Mouse (Mus musculus) embryonic facial prominence, embryonic 13.5 days (tissue): ENCODE measurements around the gene Rcl1. TPM values are rescaled to one million over a fixed set of nuclear protein-coding genes. Genes with fewer than 3 reads are reported as not detected.
A peak's percentile ranks its signal among the peaks of the same experiment; 100 is the strongest.

ENCODE experiments used
- ATAC-seq: fragments of 200-750 bp; cut with Nextera tagmentation; 2 replicates; pipeline ENCODE4 v1.8.0; 2017; ENCODE audit warnings: low read depth; ENCODE audit not compliant: insufficient number of reproducible peaks, insufficient read depth, low FRiP score, low TSS enrichment
- H3K27ac ChIP-seq: fragments of 300-500 bp; sonication (generic); 2 replicates; pipeline ENCODE4 v1.5.1; 2015; ENCODE audit warnings: moderate library complexity, mild to moderate bottlenecking, inconsistent platforms
- H3K27me3 ChIP-seq: fragments of 300-500 bp; sonication (generic); 2 replicates; pipeline ENCODE4 v1.6.1; 2015; ENCODE audit warnings: mild to moderate bottlenecking, inconsistent platforms
- H3K36me3 ChIP-seq: fragments of 300-500 bp; sonication (generic); 2 replicates; pipeline ENCODE4 v1.6.1; 2015; ENCODE audit warnings: mild to moderate bottlenecking, inconsistent platforms
- H3K4me1 ChIP-seq: fragments of 300-500 bp; sonication (generic); 2 replicates; pipeline ENCODE4 v1.6.1; 2015; ENCODE audit warnings: inconsistent platforms
- H3K4me2 ChIP-seq: fragments of 300-500 bp; sonication (generic); 2 replicates; pipeline ENCODE4 v1.6.1; 2015; ENCODE audit warnings: moderate library complexity, mild to moderate bottlenecking, inconsistent platforms
- H3K4me3 ChIP-seq: fragments of 300-500 bp; sonication (generic); 2 replicates; pipeline ENCODE4 v1.5.1; 2015; ENCODE audit warnings: mild to moderate bottlenecking, inconsistent platforms
- H3K9ac ChIP-seq: fragments of 300-500 bp; sonication (generic); 2 replicates; pipeline ENCODE4 v1.6.1; 2015; ENCODE audit warnings: mild to moderate bottlenecking, inconsistent platforms
- H3K9me3 ChIP-seq: fragments of 300-500 bp; sonication (generic); 2 replicates; pipeline ENCODE4 v1.6.1; 2016; ENCODE audit warnings: inconsistent platforms
- WGBS: fragments of 180-500 bp; shearing (Covaris S2); methylation state at CpG from one replicate; pipeline ENCODE4 v1.1.7; 2015; ENCODE audit warnings: mixed read lengths; 5-methylcytosine and 5-hydroxymethylcytosine counted together
- polyA plus RNA-seq: library from polyadenylated mRNA; unstranded; fragments of >200 nt; fragmentation: Nextera tagmentation; extraction: Ambion mirVana; gene quantifications from 2 replicates; pipeline ENCODE4 v1.2.1, GENCODE M21; 2015

The Rcl1 gene
- polyA plus RNA-seq: 60.4 and 67.0 TPM in 2 replicates

GRCm38 (mm10) chr19:29100874-29101542 is at the start of gene Rcl1:
Gene Rcl1 (plus strand): TSS chr19:29101375.
- Histone ChIP-seq H3K27me3 (no peaks in the 10 kb centered on the region), H3K27ac (peak within 1 kb of the TSS; percentile 78), H3K4me3 (peak within 1 kb of the TSS; percentile 95), H3K9ac (peak within 1 kb of the TSS; percentile 82), H3K4me1 (peaks cover 9% of the 10 kb centered on the region), H3K9me3 (no peaks in the 10 kb centered on the region), H3K4me2 (peak within 1 kb of the TSS; percentile 81), H3K36me3 (no peaks in the 10 kb centered on the region)
- under 1% methylated on average over 57 of the region's 58 CpGs for WGBS
- ATAC-seq: peak; percentile 100

- H3K27ac ChIP-seq: no peak overlapping the region
- H3K4me2 ChIP-seq: no peak overlapping the region
- H3K4me1 ChIP-seq: peaks cover 13% of the 10 kb centered on the region; the same call in 1 of the 2 replicates
- WGBS: 89% methylated on average over 12 of the region's 12 CpGs
- no peaks in the 10 kb centered on the region for H3K27me3 ChIP-seq
- no peak overlapping the region for H3K9ac ChIP-seq
- H3K4me3 ChIP-seq: no peak overlapping the region
- no peaks in the 10 kb centered on the region for H3K9me3 ChIP-seq
- H3K36me3 ChIP-seq: no peaks in the 10 kb centered on the region
- ATAC-seq: no peak
These were observed 48.4 kb upstream of the Rcl1 start for GRCm38 (mm10) chr19:29052786-29053185.

GRCm38 (mm10) chr19:29054594-29054993 is 46.6 kb upstream of the Rcl1 start:
- H3K4me2 ChIP-seq: no peak overlapping the region
- no peaks in the 10 kb centered on the region for H3K9me3 ChIP-seq
- 0 out of 2 replicates have a peak, but pooled peaks cover under 1% of the 10 kb centered on the region for H3K4me1 ChIP-seq
- 61% methylated on average over 6 of the region's 6 CpGs for WGBS
- no peak for ATAC-seq
- H3K36me3 ChIP-seq: no peaks in the 10 kb centered on the region
- no peaks in the 10 kb centered on the region for H3K27me3 ChIP-seq
- H3K27ac ChIP-seq: no peak overlapping the region
- no peak overlapping the region for H3K4me3 ChIP-seq
- H3K9ac ChIP-seq: no peak overlapping the region

GRCm38 (mm10) chr19:29055469-29055868 is 45.7 kb upstream of the Rcl1 start:
- Histone ChIP-seq H3K4me1 (0 out of 2 replicates have a peak, but pooled peaks cover 4% of the 10 kb centered on the region), H3K36me3 (no peaks in the 10 kb centered on the region), H3K27ac (no peak overlapping the region), H3K9me3 (no peaks in the 10 kb centered on the region), H3K4me3 (no peak overlapping the region), H3K9ac (no peak overlapping the region), H3K4me2 (no peak overlapping the region), H3K27me3 (no peaks in the 10 kb centered on the region)
- no peak for ATAC-seq
- 92% methylated on average over 4 of the region's 4 CpGs for WGBS

GRCm38 (mm10) chr19:29058741-29059140 is 42.4 kb upstream of the Rcl1 start:
- Histone ChIP-seq H3K9me3 (no peaks in the 10 kb centered on the region), H3K9ac (no peak overlapping the region), H3K27ac (no peak overlapping the region), H3K27me3 (no peaks in the 10 kb centered on the region), H3K4me3 (no peak overlapping the region), H3K4me1 (peaks cover 6% of the 10 kb centered on the region; the same call in 1 of the 2 replicates), H3K36me3 (no peaks in the 10 kb centered on the region), H3K4me2 (no peak overlapping the region)
- no peak for ATAC-seq
- WGBS: 80% methylated on average over 5 of the region's 5 CpGs

GRCm38 (mm10) chr19:29059688-29060087 is 41.5 kb upstream of the Rcl1 start:
- no peaks in the 10 kb centered on the region for H3K27me3 ChIP-seq
- H3K4me1 ChIP-seq: peaks cover 13% of the 10 kb centered on the region
- H3K9ac ChIP-seq: no peak overlapping the region
- H3K4me2 ChIP-seq: no peak overlapping the region
- no peak for ATAC-seq
- no peak overlapping the region for H3K27ac ChIP-seq
- 79% methylated on average over 2 of the region's 2 CpGs for WGBS
- H3K4me3 ChIP-seq: no peak overlapping the region
- H3K9me3 ChIP-seq: no peaks in the 10 kb centered on the region
- no peaks in the 10 kb centered on the region for H3K36me3 ChIP-seq

- WGBS: 11% methylated on average over 6 of the region's 6 CpGs
- H3K9me3 ChIP-seq: no peaks in the 10 kb centered on the region
- H3K9ac ChIP-seq: no peak overlapping the region
- no peaks in the 10 kb centered on the region for H3K36me3 ChIP-seq
- peaks cover 13% of the 10 kb centered on the region for H3K4me1 ChIP-seq
- H3K4me3 ChIP-seq: no peak overlapping the region
- H3K27ac ChIP-seq: no peak overlapping the region
- ATAC-seq: no peak
- H3K27me3 ChIP-seq: no peaks in the 10 kb centered on the region
- no peak overlapping the region for H3K4me2 ChIP-seq
These were observed 40.9 kb upstream of the Rcl1 start for GRCm38 (mm10) chr19:29060299-29060698.

- Histone ChIP-seq H3K4me3 (no peak overlapping the region), H3K9ac (no peak overlapping the region), H3K27ac (no peak overlapping the region), H3K27me3 (no peaks in the 10 kb centered on the region), H3K4me2 (no peak overlapping the region), H3K36me3 (no peaks in the 10 kb centered on the region), H3K9me3 (no peaks in the 10 kb centered on the region), H3K4me1 (peaks cover 21% of the 10 kb centered on the region)
- no peak for ATAC-seq
- 77% methylated on average over 5 of the region's 5 CpGs for WGBS
These were observed 38.2 kb upstream of the Rcl1 start for GRCm38 (mm10) chr19:29063009-29063408.

- Histone ChIP-seq H3K9me3 (no peaks in the 10 kb centered on the region), H3K27ac (peak overlapping the region; percentile 62; the same call in 1 of the 2 replicates), H3K4me1 (peaks cover 21% of the 10 kb centered on the region), H3K36me3 (no peaks in the 10 kb centered on the region), H3K4me2 (peak overlapping the region; percentile 46), H3K9ac (no peak overlapping the region), H3K4me3 (peak overlapping the region; percentile 22), H3K27me3 (no peaks in the 10 kb centered on the region)
- ATAC-seq: peak; percentile 75; the same call in 1 of the 2 replicates
- 13% methylated on average over 18 of the region's 18 CpGs for WGBS
These were observed 37.4 kb upstream of the Rcl1 start for GRCm38 (mm10) chr19:29063577-29064363.

GRCm38 (mm10) chr19:29064451-29065102 is 36.6 kb upstream of the Rcl1 start:
- no peak overlapping the region for H3K4me3 ChIP-seq
- H3K27ac ChIP-seq: peak overlapping the region; percentile 62; the same call in 1 of the 2 replicates
- H3K4me1 ChIP-seq: peaks cover 21% of the 10 kb centered on the region
- 56% methylated on average over 9 of the region's 9 CpGs for WGBS
- no peak overlapping the region for H3K9ac ChIP-seq
- H3K9me3 ChIP-seq: no peaks in the 10 kb centered on the region
- no peak for ATAC-seq
- peak overlapping the region; percentile 46 for H3K4me2 ChIP-seq
- H3K36me3 ChIP-seq: no peaks in the 10 kb centered on the region
- H3K27me3 ChIP-seq: no peaks in the 10 kb centered on the region

GRCm38 (mm10) chr19:29066981-29067471 is 34.1 kb upstream of the Rcl1 start:
- H3K27me3 ChIP-seq: no peaks in the 10 kb centered on the region
- 10% methylated on average over 11 of the region's 11 CpGs for WGBS
- peak overlapping the region; percentile 17 for H3K4me3 ChIP-seq
- no peaks in the 10 kb centered on the region for H3K9me3 ChIP-seq
- H3K4me2 ChIP-seq: peak overlapping the region; percentile 46
- no peaks in the 10 kb centered on the region for H3K36me3 ChIP-seq
- H3K27ac ChIP-seq: no peak overlapping the region
- H3K9ac ChIP-seq: 0 out of 2 replicates have a peak overlapping the region, but pooled peaks have one; percentile 6
- peaks cover 18% of the 10 kb centered on the region for H3K4me1 ChIP-seq
- ATAC-seq: no peak
